Mouse (Mus musculus): ENCODE measurements around the gene Myo18b.

GRCm38 (mm10) chr5:112714679-112715446 is 181.3 kb downstream of the Myo18b start:
- no peak for TF ChIP-seq POLR2A (IDR thresholded peaks at IDR 0.05; ENCODE audit: control insufficient read depth, low read depth, low read length)
- TF ChIP-seq CTCF (IDR thresholded peaks at IDR 0.05; ENCODE audit: control insufficient read depth, insufficient read depth, insufficient replicate concordance, low read depth, low read length): no peak
